ENCODE assay signal across 22 mouse cellular contexts in genomic region chr7:123353879-123354278, GRCm38 (mm10). TPM values are rescaled to one million over a fixed set of nuclear protein-coding genes. Genes with fewer than 3 reads are reported as not detected.
DNase-seq lines count a peak whose midpoint lies in the region; ATAC-seq and TF ChIP-seq lines count a peak whose summit lies in the region.
"Had no signal": no experiment of that assay in that cellular context is flagged by ENCODE, and none has a peak within 500 bp of the region (broad histone marks: within the 10 kb centered on the region; RNA-seq: fewer than 3 reads in every experiment).

No protein-coding gene starts in this region.

- TF ChIP-seq CTCF in small intestine, adult 2 months (IDR thresholded peaks at IDR 0.05; ENCODE audit: extremely low read depth, insufficient read length, insufficient replicate concordance, low read depth, low read length): no peak

- no peak for DNase-seq in heart, postnatal 36 days
- DNase-seq in liver, embryonic 13.5 days: peak; percentile 80
- no peak for DNase-seq in adrenal gland, adult 18-20 months (ENCODE audit: low spot score in 2 of 2)
- DNase-seq in urinary bladder, adult 2 months (ENCODE audit: low spot score): no peak
- DNase-seq in adrenal gland, adult (ENCODE audit: inconsistent age in 2 of 2, low spot score in 1 of 2): no peak
- DNase-seq: adrenal gland, postnatal 14 days; cerebellum, adult 9-10 months; gastrocnemius, postnatal 10 days; heart, postnatal 4 days; lung, adult 2 months; lung, postnatal 36 days; midbrain, embryonic 14.5 days; thymus, postnatal 4 days had no signal

- H3K4me1 ChIP-seq in heart, embryonic 11.5 days (ENCODE audit: control insufficient read depth, insufficient read depth, low read length): peaks cover 21% of the 10 kb centered on the region
- H3K4me1 ChIP-seq in liver, embryonic 13.5 days (replicated peaks): peaks cover 95% of the 10 kb centered on the region
- peaks cover 40% of the 10 kb centered on the region for H3K4me1 ChIP-seq in small intestine, adult 2 months (ENCODE audit: control insufficient read depth, insufficient read depth, insufficient read length, low read length)
- H3K4me1 ChIP-seq: embryonic facial prominence, embryonic 13.5 days had no signal

- H3K9ac ChIP-seq in heart, embryonic 11.5 days (ENCODE audit: low read depth, low read length): no peak overlapping the region
- peak overlapping the region; percentile 53 for H3K9ac ChIP-seq in liver, embryonic 13.5 days
- H3K9ac ChIP-seq: embryonic facial prominence, embryonic 13.5 days; heart, embryonic 12.5 days had no signal

- intact Hi-C loops in heart, postnatal 36 days (cut with DNase I): no loop called here

- no peaks in the 10 kb centered on the region for H3K36me3 ChIP-seq in heart, embryonic 11.5 days (ENCODE audit: control insufficient read depth, insufficient read depth, low read length)
- peaks cover 10% of the 10 kb centered on the region; the same call in 1 of the 2 replicates for H3K36me3 ChIP-seq in liver, embryonic 13.5 days
- H3K36me3 ChIP-seq in small intestine, adult 2 months (ENCODE audit: control insufficient read depth, insufficient read depth, low read length): no peaks in the 10 kb centered on the region
- H3K36me3 ChIP-seq: embryonic facial prominence, embryonic 13.5 days had no signal

- 0 out of 2 replicates have a peak, but pooled peaks have one; percentile 78 for ATAC-seq in heart, embryonic 11.5 days (replicated peaks; ENCODE audit: insufficient number of reproducible peaks, low FRiP score, low TSS enrichment)
- peak; percentile 78 for ATAC-seq in erythroid progenitor cell, adult 5-6 weeks (replicated peaks; ENCODE audit: low FRiP score, poor library complexity, severe bottlenecking)
- ATAC-seq in liver, embryonic 13.5 days (ENCODE audit: low read depth): peak; percentile 93
- ATAC-seq: hindbrain, postnatal 0 days had no signal

- peak overlapping the region; percentile 8 for H3K4me2 ChIP-seq in heart, embryonic 11.5 days
- H3K4me2 ChIP-seq in liver, embryonic 13.5 days: peak overlapping the region; percentile 67
- H3K4me2 ChIP-seq: embryonic facial prominence, embryonic 13.5 days; heart, embryonic 12.5 days had no signal

- H3K27me3 ChIP-seq in heart, embryonic 11.5 days (ENCODE audit: control insufficient read depth, insufficient read depth, low read length): no peaks in the 10 kb centered on the region
- H3K27me3 ChIP-seq in liver, embryonic 13.5 days: no peaks in the 10 kb centered on the region
- no peaks in the 10 kb centered on the region for H3K27me3 ChIP-seq in small intestine, adult 2 months (ENCODE audit: control insufficient read depth, insufficient read depth, low read length)
- H3K27me3 ChIP-seq: embryonic facial prominence, embryonic 13.5 days; heart, embryonic 12.5 days had no signal

- H3K4me3 ChIP-seq in heart, embryonic 11.5 days (ENCODE audit: low read depth, low read length): no peak overlapping the region
- H3K4me3 ChIP-seq in liver, embryonic 13.5 days (replicated peaks): peak overlapping the region; percentile 34
- H3K4me3 ChIP-seq in small intestine, adult 2 months (ENCODE audit: low read depth, low read length): no peak overlapping the region
- H3K4me3 ChIP-seq: embryonic facial prominence, embryonic 13.5 days; heart, embryonic 12.5 days; layer of hippocampus, adult 2 months; left cerebral cortex, adult 2 months; limb, embryonic 10.5 days had no signal

- no peak overlapping the region for H3K27ac ChIP-seq in heart, embryonic 11.5 days (ENCODE audit: low read depth, low read length)
- peak overlapping the region; percentile 86 for H3K27ac ChIP-seq in liver, embryonic 13.5 days
- H3K27ac ChIP-seq in small intestine, adult 2 months (ENCODE audit: insufficient read depth, low read depth, low read length): peak overlapping the region; percentile 69
- H3K27ac ChIP-seq: embryonic facial prominence, embryonic 13.5 days; hindbrain, postnatal 0 days; layer of hippocampus, adult 2 months; left cerebral cortex, adult 2 months; limb, embryonic 10.5 days had no signal

- TF ChIP-seq POLR2A in small intestine, adult 2 months (IDR thresholded peaks at IDR 0.05; ENCODE audit: low read depth, low read length): no peak

- H3K9me3 ChIP-seq in heart, embryonic 11.5 days (replicated peaks; ENCODE audit: control insufficient read depth, low read length): no peaks in the 10 kb centered on the region
- H3K9me3 ChIP-seq in liver, embryonic 13.5 days (replicated peaks): no peaks in the 10 kb centered on the region
- H3K9me3 ChIP-seq: embryonic facial prominence, embryonic 13.5 days; heart, embryonic 12.5 days; limb, embryonic 10.5 days had no signal

- WGBS in heart, embryonic 11.5 days (ENCODE audit: insufficient replicate concordance): 60% methylated on average over 5 of the region's 5 CpGs
- WGBS in liver, embryonic 13.5 days (ENCODE audit: insufficient replicate concordance): 20% methylated on average over 5 of the region's 5 CpGs
- 29% methylated on average over 5 of the region's 5 CpGs for WGBS in small intestine, adult 2 months

RNA-seq across cellular contexts. Expression of gene Lcmt1, which starts 15.7 kb away (rescaled TPM):
- polyA plus RNA-seq in heart, embryonic 11.5 days (2014; fragmentation: Nextera tagmentation; extraction: Ambion mirVana): 40.6 and 47.4 TPM in 2 replicates
- 10 to 100 TPM; 19.3 to 24.8 TPM for total RNA-seq in heart, postnatal 36 days (2021)
- total RNA-seq in erythroid progenitor cell, adult 5-6 weeks (2015; ENCODE audit: low replicate concordance): 16.8 and 24.9 TPM in 2 replicates
- 16.0 and 21.4 TPM in 2 replicates for total RNA-seq in erythroid progenitor cell, adult 5-6 weeks (2017; ENCODE audit: low replicate concordance)
- 30.6 and 33.7 TPM in 2 replicates for polyA plus RNA-seq in liver, embryonic 13.5 days (2015; fragmentation: Nextera tagmentation; extraction: Ambion mirVana)
- 21.5 and 21.6 TPM in 2 replicates for polyA plus RNA-seq in small intestine, adult 2 months (2012; rRNA removed)
- 10 to 100 TPM; 25.9 to 26.6 TPM for total RNA-seq in adrenal gland, adult 18-20 months (2021)
- 36.6 and 38.2 TPM in 2 replicates for polyA plus RNA-seq in urinary bladder, adult 2 months (2012; rRNA removed)

RNA-seq across cellular contexts. Expression of gene Arhgap17, which starts 15.8 kb away (rescaled TPM):
- 21.1 and 23.0 TPM in 2 replicates for polyA plus RNA-seq in heart, embryonic 11.5 days (2014; fragmentation: Nextera tagmentation; extraction: Ambion mirVana)
- total RNA-seq in heart, postnatal 36 days (2021): 10 to 100 TPM; 18.5 to 20.7 TPM
- total RNA-seq in erythroid progenitor cell, adult 5-6 weeks (2015; ENCODE audit: low replicate concordance): 32.8 and 34.0 TPM in 2 replicates
- total RNA-seq in erythroid progenitor cell, adult 5-6 weeks (2017; ENCODE audit: low replicate concordance): 11.4 and 15.7 TPM in 2 replicates
- polyA plus RNA-seq in liver, embryonic 13.5 days (2015; fragmentation: Nextera tagmentation; extraction: Ambion mirVana): 8.5 and 12.0 TPM in 2 replicates
- 24.7 and 69.8 TPM in 2 replicates for polyA plus RNA-seq in small intestine, adult 2 months (2012; rRNA removed)
- total RNA-seq in adrenal gland, adult 18-20 months (2021): 10 to 100 TPM; 35.6 to 51.9 TPM
- polyA plus RNA-seq in urinary bladder, adult 2 months (2012; rRNA removed): 27.4 and 27.9 TPM in 2 replicates
